Mouse (Mus musculus) bone marrow, adult 2 months (tissue): ENCODE results near the gene Fam198b. TPM values are rescaled to one million over a fixed set of nuclear protein-coding genes. Genes with fewer than 3 reads are reported as not detected.

Source experiments
- H3K27ac ChIP-seq: fragments of 200-500 bp; 2 replicates; pipeline ENCODE4 v1.5.1; 2012; ENCODE audit warnings: low read depth, mild to moderate bottlenecking, control low read depth, inconsistent platforms, low read length; ENCODE audit not compliant: control insufficient read depth, poor library complexity, insufficient read depth
- H3K4me1 ChIP-seq: fragments of 200-500 bp; 2 replicates; pipeline ENCODE4 v1.6.1; 2011; ENCODE audit warnings: low read length; ENCODE audit not compliant: control insufficient read depth, insufficient read depth
- H3K4me3 ChIP-seq: fragments of 200-500 bp; replicated peaks from 2 replicates; pipeline ENCODE3; 2011; ENCODE audit warnings: mild to moderate bottlenecking, low read depth, low read length, control low read depth; ENCODE audit not compliant: control insufficient read depth
- CTCF ChIP-seq: fragments of 200-500 bp; IDR thresholded peaks from 2 replicates; pipeline ENCODE4 v1.5.1; 2011; ENCODE audit warnings: low read length, control low read depth; ENCODE audit not compliant: control insufficient read depth, insufficient read depth
- POLR2A ChIP-seq: fragments of 200-500 bp; IDR thresholded peaks from 2 replicates; pipeline ENCODE4 v1.6.1; 2011; ENCODE audit warnings: low read depth, mild to moderate bottlenecking, control low read depth, low read length, borderline replicate concordance; ENCODE audit not compliant: control insufficient read depth
- WGBS: fragments of 180-500 bp; shearing (Covaris S2); methylation state at CpG from one replicate; pipeline ENCODE4 v1.1.7; 2018; 5-methylcytosine and 5-hydroxymethylcytosine counted together
- polyA plus RNA-seq: library from polyadenylated mRNA; stranded (reverse); fragments of >200 nt; gene quantifications from 2 replicates; pipeline ENCODE4 v1.2.4, GENCODE M21; 2011; ENCODE audit warnings: low replicate concordance; ENCODE audit not compliant: missing spikeins, insufficient read depth, insufficient read length

Fam198b gene
- polyA plus RNA-seq = 0.23 and 1.0 TPM in 2 replicates

GRCm38 (mm10) chr3:79884305-79884704 lies at the start of gene Fam198b:
TSS of gene Fam198b (plus strand) at chr3:79884533.
- Histone ChIP-seq H3K27ac (no peak within 1 kb of the TSS), H3K4me3 (no peak within 1 kb of the TSS), H3K4me1 (no peaks in the 10 kb centered on the region)
- WGBS = 45% methylated on average over 5 of the region's 5 CpGs
- TF ChIP-seq POLR2A = no peak
- TF ChIP-seq CTCF = no peak

- Histone ChIP-seq H3K4me1 (peaks cover 1% of the 10 kb centered on the region; the same call in 1 of the 2 replicates), H3K4me3 (no peak overlapping the region), H3K27ac (no peak overlapping the region)
- WGBS = 44% methylated on average over 6 of the region's 6 CpGs
- TF ChIP-seq CTCF (peak; percentile 43; the same call in 1 of the 2 replicates), POLR2A (no peak)
These were observed 45.6 kb upstream of the Fam198b start for GRCm38 (mm10) chr3:79838751-79839150.

GRCm38 (mm10) chr3:79841475-79841874 lies 42.9 kb upstream of the Fam198b start:
- no peak overlapping the region for H3K27ac ChIP-seq
- TF ChIP-seq CTCF (no peak), POLR2A (no peak)
- no peak overlapping the region for H3K4me3 ChIP-seq
- H3K4me1 ChIP-seq = peaks cover 2% of the 10 kb centered on the region; the same call in 1 of the 2 replicates
- 70% methylated on average over 6 of the region's 6 CpGs for WGBS

- Histone ChIP-seq H3K4me1 (peaks cover 2% of the 10 kb centered on the region; the same call in 1 of the 2 replicates), H3K4me3 (peak overlapping the region; percentile 75), H3K27ac (no peak overlapping the region)
- TF ChIP-seq POLR2A (no peak), CTCF (no peak)
- WGBS = 3% methylated on average over 12 of the region's 12 CpGs
These were observed 42.2 kb upstream of the Fam198b start for GRCm38 (mm10) chr3:79842165-79842564.

- Histone ChIP-seq H3K4me1 (peaks cover 2% of the 10 kb centered on the region; the same call in 1 of the 2 replicates), H3K27ac (peak overlapping the region; percentile 44; the same call in 1 of the 2 replicates), H3K4me3 (peak overlapping the region; percentile 65)
- no peak for TF ChIP-seq CTCF
- no peak for TF ChIP-seq POLR2A
- WGBS = under 1% methylated on average over 19 of the region's 19 CpGs
These were observed 41.7 kb upstream of the Fam198b start for GRCm38 (mm10) chr3:79842616-79843016.

- 61% methylated on average over 9 of the region's 9 CpGs for WGBS
- TF ChIP-seq CTCF (no peak), POLR2A (no peak)
- Histone ChIP-seq H3K4me3 (no peak overlapping the region), H3K27ac (no peak overlapping the region), H3K4me1 (peaks cover 2% of the 10 kb centered on the region; the same call in 1 of the 2 replicates)
These were observed 40.3 kb upstream of the Fam198b start for GRCm38 (mm10) chr3:79843999-79844398.

GRCm38 (mm10) chr3:79846633-79847032 lies 37.7 kb upstream of the Fam198b start:
- no peak for TF ChIP-seq CTCF
- no peak for TF ChIP-seq POLR2A
- H3K4me3 ChIP-seq = no peak overlapping the region
- H3K4me1 ChIP-seq = peaks cover 2% of the 10 kb centered on the region; the same call in 1 of the 2 replicates
- H3K27ac ChIP-seq = no peak overlapping the region
- whole genome bisulfite sequencing = 24% methylated on average over 5 of the region's 5 CpGs

GRCm38 (mm10) chr3:79848841-79849240 lies 35.5 kb upstream of the Fam198b start:
- Histone ChIP-seq H3K4me3 (no peak overlapping the region), H3K27ac (no peak overlapping the region), H3K4me1 (peaks cover under 1% of the 10 kb centered on the region; the same call in 1 of the 2 replicates)
- no peak for TF ChIP-seq CTCF
- TF ChIP-seq POLR2A = no peak
- WGBS = 45% methylated on average over 4 of the region's 4 CpGs

- WGBS = 75% methylated on average over 2 of the region's 2 CpGs
- Histone ChIP-seq H3K27ac (no peak overlapping the region), H3K4me3 (no peak overlapping the region), H3K4me1 (no peaks in the 10 kb centered on the region)
- TF ChIP-seq CTCF (no peak), POLR2A (no peak)
These were observed 34.7 kb upstream of the Fam198b start for GRCm38 (mm10) chr3:79849621-79850020.
